Mouse (Mus musculus): ENCODE results near the gene Rsph14. TPM values are rescaled to one million over a fixed set of nuclear protein-coding genes. Genes with fewer than 3 reads are reported as not detected.

Gene Rsph14
- total RNA-seq, 2 experiments from 2014 or later, result not detected

Other genes with a start within 250 kb of the Rsph14 start
- gene Gnaz, start 65.4 kb downstream of the Rsph14 start, total RNA-seq (2015; ENCODE audit: low replicate concordance), result not detected in 2 replicates
- 0.38 TPM in 1 of 2 replicates, not detected in the other for gene Gnaz, start 65.4 kb downstream of the Rsph14 start, total RNA-seq (2017; ENCODE audit: low replicate concordance)
- gene Rab36, start 4.5 kb upstream of the Rsph14 start, total RNA-seq (2015; ENCODE audit: low replicate concordance), result not detected in 2 replicates
- gene Rab36, start 4.5 kb upstream of the Rsph14 start, total RNA-seq (2017; ENCODE audit: low replicate concordance), result not detected in 2 replicates
- gene Bcr, start 28.0 kb upstream of the Rsph14 start, total RNA-seq (2015; ENCODE audit: low replicate concordance), result 2.5 and 5.8 TPM in 2 replicates
- gene Bcr, start 28.0 kb upstream of the Rsph14 start, total RNA-seq (2017; ENCODE audit: low replicate concordance), result 2.7 and 5.4 TPM in 2 replicates
- gene Specc1l, start 179.5 kb upstream of the Rsph14 start, total RNA-seq (2015; ENCODE audit: low replicate concordance), result 15.5 and 16.6 TPM in 2 replicates
- 23.7 and 24.5 TPM in 2 replicates for gene Specc1l, start 179.5 kb upstream of the Rsph14 start, total RNA-seq (2017; ENCODE audit: low replicate concordance)

Data from erythroid progenitor cell, adult 5-6 weeks (primary cell).